Mouse (Mus musculus): ENCODE data around the gene Spdef.

Gene Spdef

GRCm38 (mm10) chr17:27677756-27678155, 51.0 kb downstream of the Spdef start:
- no peak for DNase-seq (ENCODE audit: low spot score)

DNA sequence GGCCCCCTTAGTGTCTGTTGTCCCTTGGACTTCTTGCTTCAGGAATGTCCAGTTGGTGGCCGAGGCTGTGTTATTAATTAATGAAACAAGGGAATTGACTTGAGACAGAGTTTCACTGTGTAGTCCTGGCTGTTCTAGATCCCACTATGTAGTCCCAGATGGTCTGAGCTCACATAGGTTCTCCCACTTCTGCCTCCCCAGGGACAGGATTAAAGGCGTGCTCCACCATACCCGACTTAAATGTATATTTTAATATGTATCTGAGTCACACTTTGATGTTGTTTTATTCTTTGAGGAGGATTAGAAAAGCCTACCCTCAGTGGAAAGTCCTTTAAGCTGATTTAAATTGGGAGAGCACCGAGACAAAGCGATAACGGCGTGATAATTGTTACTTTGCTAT, 52.5 kb downstream of the Spdef start:
- no peak for DNase-seq (ENCODE audit: low spot score)

DNA sequence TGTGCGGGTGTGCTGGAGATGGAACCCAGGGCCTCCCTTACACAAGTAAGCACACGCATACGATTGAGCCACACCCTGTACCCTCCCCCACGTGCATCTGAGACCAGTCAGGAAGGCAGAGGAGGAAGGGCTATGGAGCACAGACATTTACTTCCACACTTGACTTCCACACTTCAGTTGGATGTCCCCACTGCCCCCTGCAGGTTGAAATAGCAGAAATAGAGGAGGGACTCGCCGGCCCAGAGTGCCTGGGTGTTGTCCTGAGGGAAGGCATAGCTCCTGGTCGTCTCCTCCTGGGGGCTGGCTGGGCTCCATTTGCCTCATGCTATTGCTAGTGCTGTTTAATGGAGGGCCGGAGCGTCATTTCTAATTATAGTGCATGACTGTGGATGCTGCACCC, 53.3 kb downstream of the Spdef start:
- DNase-seq (ENCODE audit: low spot score): no peak

DNA sequence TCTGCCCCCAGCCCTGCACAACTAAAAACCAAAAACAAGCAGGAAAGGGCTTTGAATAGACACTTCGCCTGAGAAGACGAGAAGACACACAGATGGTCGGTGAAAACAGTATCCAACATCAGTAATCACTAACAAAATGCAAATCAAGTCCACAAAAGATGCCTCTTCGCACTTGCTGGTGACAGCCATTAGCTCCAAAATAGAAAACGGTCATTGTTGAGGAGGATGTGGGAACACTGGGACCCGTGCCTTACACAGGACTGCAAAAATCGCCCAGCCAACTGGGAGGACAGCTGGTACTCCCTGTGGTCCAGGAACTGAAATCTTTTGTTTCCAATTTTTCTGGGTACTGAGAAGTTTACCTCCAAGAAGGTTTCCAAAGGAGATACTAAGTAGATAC, 54.8 kb downstream of the Spdef start:
- no peak for DNase-seq (ENCODE audit: low spot score)

DNA sequence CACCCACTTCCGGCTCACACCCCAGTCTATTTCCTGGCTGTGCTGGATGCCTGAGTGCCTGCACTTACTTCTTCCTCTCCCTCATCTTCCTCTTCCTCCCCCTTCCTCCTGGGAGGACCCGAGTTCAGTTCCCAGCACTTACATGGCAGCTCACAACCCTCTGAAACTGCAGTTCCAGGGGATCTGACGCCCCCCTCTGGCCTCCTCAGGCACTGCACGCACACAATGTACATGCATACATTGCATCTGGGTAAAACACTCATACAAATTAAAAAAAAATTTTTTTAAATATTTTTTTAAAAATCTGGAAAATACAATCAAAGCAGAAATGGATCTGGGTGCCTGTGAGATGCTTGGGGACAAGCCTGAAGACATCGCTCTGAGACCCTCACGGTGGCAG, 57.0 kb downstream of the Spdef start:
- no peak for DNase-seq (ENCODE audit: low spot score)

Measured in ovary, postnatal 36 days (tissue).